Mouse (Mus musculus) heart, embryonic 16.5 days (tissue): ENCODE results near the gene 4931440F15Rik. TPM values are rescaled to one million over a fixed set of nuclear protein-coding genes. Genes with fewer than 3 reads are reported as not detected.

Experiments
- ATAC-seq: fragments of 200-750 bp; cut with Nextera tagmentation; replicated peaks from 2 replicates; pipeline ENCODE4 v1.8.0; 2017; ENCODE audit warnings: moderate number of reproducible peaks; ENCODE audit not compliant: insufficient read depth, low FRiP score; ENCODE audit errors: extremely low read depth
- H3K27ac ChIP-seq: fragments of 300-500 bp; sonication (generic); 2 replicates; pipeline ENCODE4 v1.5.1; 2014; ENCODE audit warnings: mild to moderate bottlenecking, low read length, control low read depth, moderate library complexity
- H3K27me3 ChIP-seq: fragments of 300-500 bp; sonication (generic); 2 replicates; pipeline ENCODE4 v1.6.1; 2014; ENCODE audit warnings: low read length, mixed read lengths; ENCODE audit not compliant: control insufficient read depth, insufficient read depth
- H3K36me3 ChIP-seq: fragments of 300-500 bp; sonication (generic); 2 replicates; pipeline ENCODE4 v1.6.1; 2014; ENCODE audit not compliant: control insufficient read depth, insufficient read depth
- H3K4me1 ChIP-seq: fragments of 300-500 bp; sonication (generic); 2 replicates; pipeline ENCODE4 v1.6.1; 2014; ENCODE audit warnings: low read length, mixed read lengths; ENCODE audit not compliant: control insufficient read depth, insufficient read depth
- H3K4me2 ChIP-seq: fragments of 300-500 bp; sonication (generic); 2 replicates; pipeline ENCODE4 v1.6.1; 2014; ENCODE audit warnings: low read depth, mild to moderate bottlenecking, control low read depth, low read length
- H3K4me3 ChIP-seq: fragments of 300-500 bp; sonication (generic); 2 replicates; pipeline ENCODE4 v1.5.1; 2014; ENCODE audit warnings: mild to moderate bottlenecking, control low read depth, low read length
- H3K9ac ChIP-seq: fragments of 300-500 bp; sonication (generic); 2 replicates; pipeline ENCODE4 v1.6.1; 2014; ENCODE audit warnings: low read length, control low read depth
- H3K9me3 ChIP-seq: fragments of 300-500 bp; sonication (generic); replicated peaks from 2 replicates; pipeline ENCODE4 v1.6.1; 2016; ENCODE audit warnings: low read length; ENCODE audit not compliant: control insufficient read depth
- WGBS: fragments of 180-500 bp; shearing (Covaris S2); extraction: QIAGEN DNeasy Blood & Tissue Kit; methylation state at CpG from one replicate; pipeline ENCODE4 v1.1.7; 2014; 5-methylcytosine and 5-hydroxymethylcytosine counted together
- polyA plus RNA-seq: library from polyadenylated mRNA; unstranded; fragments of >200 nt; fragmentation: Nextera tagmentation; extraction: Ambion mirVana; gene quantifications from 2 replicates; pipeline ENCODE4 v1.2.1, GENCODE M21; 2015

Gene 4931440F15Rik
- polyA plus RNA-seq, 1 experiment from 2014 or later: 0.18 TPM

GRCm38 (mm10) chr11:29788921-29789638 is 36.4 kb downstream of the 4931440F15Rik start:
- Histone ChIP-seq H3K27me3 (no peaks in the 10 kb centered on the region), H3K27ac (no peak overlapping the region), H3K4me2 (no peak overlapping the region), H3K4me3 (no peak overlapping the region), H3K9ac (no peak overlapping the region), H3K36me3 (no peaks in the 10 kb centered on the region), H3K4me1 (peaks cover 6% of the 10 kb centered on the region), H3K9me3 (no peaks in the 10 kb centered on the region)
- 72% methylated on average over 6 of the region's 6 CpGs for WGBS
- no peak for ATAC-seq

GRCm38 (mm10) chr11:29788499-29788898 is 37.0 kb downstream of the 4931440F15Rik start:
- 47% methylated on average over 1 of the region's 1 CpGs for WGBS

GRCm38 (mm10) chr11:29787473-29787872 is 38.0 kb downstream of the 4931440F15Rik start:
- H3K4me3 ChIP-seq: no peak overlapping the region
- H3K4me2 ChIP-seq: no peak overlapping the region
- H3K9me3 ChIP-seq: no peaks in the 10 kb centered on the region
- H3K27ac ChIP-seq: no peak overlapping the region
- H3K27me3 ChIP-seq: no peaks in the 10 kb centered on the region
- no peak overlapping the region for H3K9ac ChIP-seq
- H3K4me1 ChIP-seq: no peaks in the 10 kb centered on the region
- 16% methylated on average over 5 of the region's 5 CpGs for WGBS
- no peaks in the 10 kb centered on the region for H3K36me3 ChIP-seq
- ATAC-seq: no peak

More at GRCm38 (mm10) chr11:29788499-29788898, 37.0 kb downstream of the 4931440F15Rik start:
- Histone ChIP-seq H3K9me3 (no peaks in the 10 kb centered on the region), H3K4me1 (no peaks in the 10 kb centered on the region; the same call in 1 of the 2 replicates), H3K36me3 (no peaks in the 10 kb centered on the region), H3K27ac (no peak overlapping the region), H3K4me3 (no peak overlapping the region), H3K9ac (no peak overlapping the region), H3K4me2 (no peak overlapping the region), H3K27me3 (no peaks in the 10 kb centered on the region)
- ATAC-seq: no peak

GRCm38 (mm10) chr11:29786583-29787219 is 38.8 kb downstream of the 4931440F15Rik start:
- WGBS: 79% methylated on average over 6 of the region's 6 CpGs
- no peak overlapping the region for H3K9ac ChIP-seq

GRCm38 (mm10) chr11:29779409-29780026 is 46.0 kb downstream of the 4931440F15Rik start:
- Histone ChIP-seq H3K4me2 (no peak overlapping the region), H3K27ac (no peak overlapping the region), H3K9me3 (no peaks in the 10 kb centered on the region), H3K4me3 (no peak overlapping the region), H3K9ac (no peak overlapping the region), H3K27me3 (no peaks in the 10 kb centered on the region), H3K4me1 (peaks cover 9% of the 10 kb centered on the region), H3K36me3 (no peaks in the 10 kb centered on the region)
- 69% methylated on average over 2 of the region's 2 CpGs for WGBS
- no peak for ATAC-seq

More at GRCm38 (mm10) chr11:29786583-29787219, 38.8 kb downstream of the 4931440F15Rik start:
- no peaks in the 10 kb centered on the region for H3K27me3 ChIP-seq
- no peaks in the 10 kb centered on the region for H3K4me1 ChIP-seq
- H3K9me3 ChIP-seq: no peaks in the 10 kb centered on the region
- H3K36me3 ChIP-seq: no peaks in the 10 kb centered on the region
- no peak overlapping the region for H3K4me3 ChIP-seq
- ATAC-seq: no peak
- no peak overlapping the region for H3K4me2 ChIP-seq
- no peak overlapping the region for H3K27ac ChIP-seq

- Histone ChIP-seq H3K27ac (peak overlapping the region; percentile 93), H3K9ac (no peak overlapping the region), H3K4me1 (peaks cover 9% of the 10 kb centered on the region), H3K36me3 (no peaks in the 10 kb centered on the region), H3K9me3 (no peaks in the 10 kb centered on the region), H3K27me3 (no peaks in the 10 kb centered on the region), H3K4me3 (no peak overlapping the region), H3K4me2 (no peak overlapping the region)
- 85% methylated on average over 3 of the region's 3 CpGs for WGBS
- ATAC-seq: no peak
These were observed 46.5 kb downstream of the 4931440F15Rik start for GRCm38 (mm10) chr11:29778936-29779335.

GRCm38 (mm10) chr11:29777964-29778363 is 47.5 kb downstream of the 4931440F15Rik start:
- H3K9ac ChIP-seq: no peak overlapping the region
- no peaks in the 10 kb centered on the region for H3K27me3 ChIP-seq
- peak overlapping the region; percentile 93 for H3K27ac ChIP-seq
- H3K36me3 ChIP-seq: no peaks in the 10 kb centered on the region
- H3K4me1 ChIP-seq: peaks cover 9% of the 10 kb centered on the region
- peak; percentile 97 for ATAC-seq
- no peak overlapping the region for H3K4me2 ChIP-seq
- no peaks in the 10 kb centered on the region for H3K9me3 ChIP-seq
- H3K4me3 ChIP-seq: no peak overlapping the region

- H3K4me1 ChIP-seq: peaks cover 20% of the 10 kb centered on the region
- H3K4me3 ChIP-seq: no peak overlapping the region
- H3K9ac ChIP-seq: no peak overlapping the region
- no peak for ATAC-seq
- no peak overlapping the region for H3K27ac ChIP-seq
- no peaks in the 10 kb centered on the region for H3K27me3 ChIP-seq
- no peak overlapping the region for H3K4me2 ChIP-seq
- no peaks in the 10 kb centered on the region for H3K9me3 ChIP-seq
- no peaks in the 10 kb centered on the region for H3K36me3 ChIP-seq
- 67% methylated on average over 2 of the region's 2 CpGs for WGBS
These were observed 50.7 kb downstream of the 4931440F15Rik start for GRCm38 (mm10) chr11:29774760-29775159.

- Histone ChIP-seq H3K4me2 (no peak overlapping the region), H3K9ac (no peak overlapping the region), H3K9me3 (no peaks in the 10 kb centered on the region), H3K4me3 (no peak overlapping the region), H3K27me3 (no peaks in the 10 kb centered on the region), H3K36me3 (no peaks in the 10 kb centered on the region), H3K4me1 (peaks cover 20% of the 10 kb centered on the region), H3K27ac (no peak overlapping the region)
- 34% methylated on average over 2 of the region's 2 CpGs for WGBS
- no peak for ATAC-seq
These were observed 51.2 kb downstream of the 4931440F15Rik start for GRCm38 (mm10) chr11:29774296-29774695.
